Mouse (Mus musculus) gastrocnemius, adult 2 months (tissue): ENCODE measurements around the gene Brca2. TPM values are rescaled to one million over a fixed set of nuclear protein-coding genes. Genes with fewer than 3 reads are reported as not detected.

ENCODE experiments used
- DNase-seq: peaks from one replicate; pipeline ENCODE4 v3.0.0; 2022
- H3K27ac ChIP-seq: fragments of 200-600 bp; 2 replicates; pipeline ENCODE4 v1.8.1; 2022; ENCODE audit warnings: mild to moderate bottlenecking
- H3K4me3 ChIP-seq: fragments of 200-600 bp; 2 replicates; pipeline ENCODE4 v1.8.1; 2022; ENCODE audit warnings: mild to moderate bottlenecking, moderate library complexity
- CTCF ChIP-seq: fragments of 200-600 bp; IDR thresholded peaks from 2 replicates; pipeline ENCODE4 v1.8.1; 2022; ENCODE audit warnings: antibody characterized with exemption, mild to moderate bottlenecking, moderate library complexity
- intact Hi-C: fragments of 180-260 bp; cut with DNase I; formaldehyde crosslinking; loops from one replicate; pipeline ENCODE4 v1.15.1; 2025
- total RNA-seq, 2 experiments: library from RNA; stranded (reverse); gene quantifications; 2 replicates each; pipeline ENCODE4 v1.2.3; 2021

The Brca2 gene
- total RNA-seq, 2 experiments from 2014 or later: 0.61 to 0.95 TPM

DNA sequence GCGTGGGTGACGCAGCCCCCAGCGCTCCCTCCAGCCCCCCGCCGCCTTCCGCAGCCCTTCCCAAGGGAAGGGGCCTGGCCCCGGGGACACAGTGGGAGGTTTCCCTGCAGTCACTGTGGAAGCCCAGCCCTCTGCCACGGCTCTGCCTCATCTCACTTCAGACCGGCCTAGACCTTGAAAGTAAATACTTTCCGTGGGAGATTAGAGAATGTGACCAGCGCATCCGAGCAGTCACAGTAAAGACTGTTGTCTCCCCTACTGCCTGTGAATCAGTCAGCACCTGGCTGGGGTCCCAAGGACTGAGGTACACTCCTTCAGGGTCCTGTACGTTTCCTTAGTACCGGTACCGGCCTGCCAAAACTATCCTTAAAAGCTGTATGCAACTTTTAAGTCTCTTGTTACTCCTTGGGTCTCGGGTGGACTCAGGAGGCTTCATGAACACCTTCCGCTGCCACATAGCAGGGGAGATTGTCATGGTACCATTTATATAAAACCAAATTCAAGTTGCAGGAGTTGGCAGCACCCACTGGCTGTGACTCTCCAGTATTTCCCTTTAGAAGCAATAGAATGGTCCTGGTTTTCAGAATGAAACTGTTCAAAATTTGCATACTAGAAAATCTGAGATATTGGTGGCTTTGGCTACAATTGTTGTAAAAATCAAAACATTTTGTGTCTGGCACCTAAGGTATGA is 72.4 kb downstream of the Brca2 start:
- intact Hi-C loops: no loop called here
- Histone ChIP-seq H3K4me3 (peak overlapping the region; percentile 82), H3K27ac (peak overlapping the region; percentile 82)
- no peak for TF ChIP-seq CTCF
- peak; percentile 45 for DNase-seq

DNA sequence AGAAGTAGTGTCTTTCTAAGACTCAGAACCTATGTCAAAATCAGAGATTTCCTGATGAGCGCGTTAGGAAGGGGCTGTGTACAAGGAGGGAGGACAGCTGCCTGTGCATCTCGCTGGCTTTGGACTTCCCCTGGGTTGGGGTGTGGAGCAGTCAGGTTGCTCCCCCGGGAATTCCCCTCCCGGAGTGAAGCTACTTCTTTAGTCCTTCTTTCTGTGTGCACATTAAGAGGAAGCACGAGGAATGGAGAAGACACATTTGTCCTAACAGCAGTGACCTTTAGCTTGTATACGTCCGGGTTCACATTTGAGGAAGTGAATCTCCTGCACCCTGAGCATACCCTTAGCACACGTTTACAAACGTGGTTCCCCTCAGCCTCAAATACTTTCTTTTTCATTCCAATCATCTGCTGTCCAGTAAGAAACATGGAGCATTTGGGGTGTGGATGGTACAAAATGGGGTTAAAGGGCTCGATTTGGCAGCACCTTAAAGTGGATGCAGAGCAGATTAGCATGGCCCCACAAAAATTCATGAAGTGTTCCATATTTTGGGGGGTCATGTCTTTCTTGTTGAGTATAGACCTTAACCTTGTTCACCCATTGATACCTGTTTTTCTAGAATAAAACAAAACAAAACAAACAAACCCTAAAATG is 73.1 kb downstream of the Brca2 start:
- no peak for TF ChIP-seq CTCF
- intact Hi-C loops: no loop called here
- no peak for DNase-seq
- no peak overlapping the region for H3K27ac ChIP-seq
- H3K4me3 ChIP-seq: peak overlapping the region; percentile 9; the same call in 1 of the 2 replicates

DNA sequence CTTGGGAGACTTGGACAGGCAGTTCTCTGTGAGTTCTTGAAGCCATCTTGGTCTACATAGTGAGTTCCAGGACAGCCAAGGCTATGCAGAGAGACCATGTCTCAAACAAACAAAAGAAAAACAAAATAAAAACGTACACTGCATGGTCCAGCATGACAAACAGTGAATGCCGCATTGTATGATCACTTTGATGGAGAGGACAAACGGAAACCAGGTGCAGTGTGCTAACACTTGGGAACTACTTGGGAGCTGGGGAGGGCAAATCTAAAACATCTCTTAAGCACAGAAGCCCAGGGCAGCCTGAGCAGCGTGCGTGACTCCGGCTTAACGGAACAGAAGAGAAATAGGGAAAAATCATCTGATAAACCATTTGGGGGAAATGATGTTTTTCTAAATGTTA is 74.7 kb downstream of the Brca2 start, which contains the start of gene N4bp2l1:
Gene N4bp2l1 (minus strand): TSS at position 101 of the 400 bp plus-strand sequence.
- intact Hi-C loops: no loop called here
- no peak within 1 kb of the TSS for H3K27ac ChIP-seq
- no peak within 1 kb of the TSS for H3K4me3 ChIP-seq
- TF ChIP-seq CTCF: no peak
- no peak for DNase-seq

DNA sequence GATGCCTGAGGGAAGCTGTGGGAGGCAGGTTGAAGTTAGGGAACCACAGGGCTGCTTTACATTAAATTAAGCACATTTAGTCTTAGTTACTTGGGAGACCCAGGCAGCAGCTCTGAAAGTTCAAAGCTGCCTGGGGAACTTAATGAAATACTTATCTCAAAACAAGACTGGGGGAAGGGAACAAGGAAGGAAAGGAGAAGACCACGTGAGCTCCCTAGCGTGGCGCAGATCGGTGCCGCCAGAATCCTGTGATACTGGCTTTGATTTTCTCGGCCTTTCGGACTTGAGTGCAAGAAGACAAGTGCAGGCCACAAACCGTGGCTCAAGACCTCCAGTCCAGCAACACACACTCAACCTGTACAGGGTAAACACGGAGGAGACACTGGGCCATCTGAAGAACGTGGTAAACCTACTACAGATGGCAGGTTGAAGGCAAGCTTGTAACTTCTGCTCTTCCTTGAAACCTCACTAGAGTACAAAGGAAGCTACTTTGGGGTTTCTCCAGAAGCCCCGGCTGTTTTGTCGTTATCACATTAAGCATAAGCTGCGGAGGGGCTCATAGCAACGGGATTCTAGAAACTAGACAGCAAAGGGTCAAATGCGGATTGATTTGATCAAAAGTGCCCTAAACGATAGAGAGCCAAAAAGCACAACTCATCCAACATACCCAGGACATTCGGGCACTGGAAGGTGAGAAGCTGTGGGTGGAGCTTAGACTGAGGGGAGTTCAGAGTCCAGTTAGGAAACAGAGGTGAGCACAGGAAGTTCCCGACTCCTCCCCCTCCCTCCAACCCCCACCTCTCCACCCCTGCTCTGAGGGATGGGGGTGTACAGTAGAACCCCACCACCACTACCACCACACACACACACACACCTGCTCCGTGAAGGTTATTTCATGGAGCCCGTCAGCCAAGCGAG is 76.0 kb downstream of the Brca2 start:
- no peak for TF ChIP-seq CTCF
- intact Hi-C loops: no loop called here
- Histone ChIP-seq H3K4me3 (no peak overlapping the region), H3K27ac (no peak overlapping the region)
- no peak for DNase-seq

DNA sequence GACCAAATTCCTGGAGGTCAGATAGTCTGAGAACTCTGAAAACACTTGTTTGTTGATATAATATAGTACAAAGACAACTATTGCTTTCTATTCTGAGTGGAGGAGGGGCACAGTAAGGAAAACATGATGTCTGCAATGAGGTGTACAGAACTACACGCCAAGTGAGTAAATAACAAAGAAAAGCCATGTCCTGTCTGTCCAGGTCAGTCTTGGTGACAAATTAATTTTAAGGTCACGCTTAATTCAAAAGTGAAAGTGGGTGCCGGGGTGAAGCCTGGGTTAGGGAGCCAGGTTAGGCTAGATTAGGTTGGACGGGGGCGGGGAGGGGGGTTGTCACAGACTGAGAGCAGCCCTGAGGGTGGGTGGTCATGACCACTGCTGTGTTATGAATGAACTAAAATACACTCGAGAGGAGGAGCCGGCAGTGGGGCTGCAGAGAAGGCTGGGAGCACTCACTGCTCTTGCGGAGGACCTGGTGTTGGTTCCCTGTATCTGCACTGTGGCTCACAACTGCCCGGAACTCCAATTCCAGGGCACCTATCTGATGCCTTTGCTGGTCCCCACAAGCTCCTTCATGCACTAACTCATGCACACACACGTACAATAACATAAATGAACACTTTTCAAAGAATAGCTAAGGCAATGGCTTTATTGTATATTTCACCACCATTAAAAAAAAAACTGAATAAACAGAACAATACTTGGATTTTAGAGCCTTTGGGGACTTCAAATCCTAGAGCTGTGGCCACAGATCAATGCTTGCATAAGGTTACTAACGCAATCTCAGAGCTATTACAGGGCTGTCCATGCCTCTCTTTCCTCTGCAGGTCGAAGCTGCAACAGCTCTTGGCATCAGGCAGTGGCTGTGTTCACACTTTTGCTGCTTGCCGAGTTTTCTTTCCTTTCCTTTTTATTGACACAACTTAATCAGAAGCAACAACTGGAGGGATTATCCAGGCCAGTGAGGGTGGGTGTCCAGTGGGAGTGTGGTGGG is 77.2 kb downstream of the Brca2 start:
- TF ChIP-seq CTCF: no peak
- intact Hi-C loops: no loop called here

DNA sequence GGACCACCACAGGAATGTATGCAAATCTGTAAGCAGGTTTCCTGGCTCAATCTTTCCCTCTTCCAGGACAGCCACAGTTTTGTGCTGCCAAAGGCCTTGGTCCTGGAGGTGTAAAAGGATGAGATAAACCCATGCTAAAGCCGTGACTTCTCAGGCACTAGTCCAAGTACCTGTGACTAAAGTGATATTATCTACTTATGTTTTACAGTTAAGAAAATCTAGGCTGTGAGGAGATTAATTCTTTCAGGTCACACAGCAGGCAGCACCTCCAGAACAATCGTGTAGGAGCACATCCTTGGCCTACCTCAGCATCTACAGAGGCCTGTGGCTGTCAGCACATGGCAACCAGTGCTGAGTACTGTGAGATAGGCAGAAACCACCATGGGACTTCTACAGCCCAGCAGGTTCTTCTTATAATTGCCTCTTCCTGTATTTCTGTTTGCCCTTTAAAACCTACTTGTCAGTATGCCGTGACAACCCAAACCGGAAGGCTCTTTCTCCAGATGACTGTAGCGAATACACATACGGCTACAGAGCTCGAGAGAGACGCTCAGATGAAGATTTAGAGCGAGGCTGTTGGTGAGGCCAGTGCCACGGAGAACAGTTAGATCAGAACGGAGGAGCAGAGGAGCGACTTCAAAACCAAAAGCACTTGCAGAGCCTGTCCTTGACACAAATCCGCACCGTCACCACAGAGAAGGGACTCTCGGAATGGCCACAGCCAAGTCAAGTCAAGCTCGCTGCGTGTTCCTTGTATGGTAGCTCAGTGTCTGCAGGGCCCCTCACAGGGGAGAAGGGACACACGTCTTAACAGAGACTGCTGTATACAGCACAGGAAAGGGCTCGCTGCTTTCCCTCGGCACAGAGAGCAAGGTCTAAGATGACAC is 78.4 kb downstream of the Brca2 start:
- H3K4me3 ChIP-seq: peak overlapping the region; percentile 47
- intact Hi-C loops: no loop called here
- no peak for TF ChIP-seq CTCF
- H3K27ac ChIP-seq: peak overlapping the region; percentile 49
- no peak for DNase-seq

More for the DNA sequence above, 77.2 kb downstream of the Brca2 start:
- Histone ChIP-seq H3K4me3 (0 out of 2 replicates have a peak overlapping the region, but pooled peaks have one; percentile 5), H3K27ac (no peak overlapping the region)
- no peak for DNase-seq

DNA sequence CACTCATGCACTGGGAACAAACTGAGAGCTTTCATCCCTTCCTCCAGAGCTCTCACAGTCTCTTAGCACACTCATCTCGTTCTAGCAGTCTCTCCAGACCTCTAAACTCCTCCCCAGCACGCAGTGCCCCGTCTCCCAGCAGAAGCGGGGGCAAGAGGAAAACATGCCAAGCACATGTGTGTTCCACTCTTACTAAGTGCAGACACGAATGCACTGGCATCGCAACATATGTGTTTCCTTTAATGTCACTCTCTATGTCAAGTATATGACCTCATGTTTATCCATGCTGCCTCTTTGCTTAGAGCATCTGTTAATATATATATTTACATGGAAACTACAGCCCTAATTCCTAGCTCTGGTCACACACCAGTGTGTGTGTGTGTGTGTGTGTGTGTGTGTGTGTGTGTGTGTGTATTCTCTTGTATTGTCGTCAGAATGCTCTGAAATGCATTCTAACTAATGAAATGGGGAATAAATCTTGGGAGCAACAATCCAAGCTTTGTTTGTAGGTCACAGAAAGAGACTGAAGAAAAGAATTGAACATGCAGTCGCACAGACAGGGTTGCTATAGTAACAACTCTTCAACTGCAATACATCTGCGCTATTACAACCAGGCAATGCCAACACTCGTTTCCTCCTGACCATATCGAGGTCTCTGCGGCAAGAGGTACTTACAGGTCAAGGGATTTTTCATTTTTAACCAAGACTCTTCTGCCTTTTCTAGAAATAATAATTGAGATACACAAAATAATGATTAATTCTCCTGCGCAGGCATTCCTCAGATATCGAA is 79.2 kb downstream of the Brca2 start:
- no peak for TF ChIP-seq CTCF
- Histone ChIP-seq H3K27ac (peak overlapping the region; percentile 49; the same call in 1 of the 2 replicates), H3K4me3 (peak overlapping the region; percentile 47)
- DNase-seq: no peak
- intact Hi-C loops: no loop called here

DNA sequence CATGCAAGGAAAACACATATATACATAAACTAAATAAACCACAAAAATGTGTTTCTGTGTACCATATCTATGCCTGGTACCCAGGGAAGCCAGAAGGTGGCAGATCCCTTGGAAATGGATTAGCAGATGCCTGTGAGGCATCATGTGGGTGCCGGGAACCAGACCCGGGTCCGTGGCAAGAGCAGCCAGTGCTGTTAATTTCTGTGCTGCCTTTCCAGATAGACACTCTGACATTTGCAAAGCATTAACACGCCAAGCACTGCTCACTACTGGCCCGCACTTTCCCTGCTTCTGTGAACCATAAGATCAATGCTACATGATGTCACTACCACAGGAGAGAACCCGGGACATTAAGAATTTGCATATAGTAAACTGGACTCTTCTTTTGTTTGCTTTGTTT is 83.7 kb downstream of the Brca2 start:
- DNase-seq: no peak
- Histone ChIP-seq H3K27ac (no peak overlapping the region), H3K4me3 (no peak overlapping the region)
- intact Hi-C loops: no loop called here
- no peak for TF ChIP-seq CTCF

DNA sequence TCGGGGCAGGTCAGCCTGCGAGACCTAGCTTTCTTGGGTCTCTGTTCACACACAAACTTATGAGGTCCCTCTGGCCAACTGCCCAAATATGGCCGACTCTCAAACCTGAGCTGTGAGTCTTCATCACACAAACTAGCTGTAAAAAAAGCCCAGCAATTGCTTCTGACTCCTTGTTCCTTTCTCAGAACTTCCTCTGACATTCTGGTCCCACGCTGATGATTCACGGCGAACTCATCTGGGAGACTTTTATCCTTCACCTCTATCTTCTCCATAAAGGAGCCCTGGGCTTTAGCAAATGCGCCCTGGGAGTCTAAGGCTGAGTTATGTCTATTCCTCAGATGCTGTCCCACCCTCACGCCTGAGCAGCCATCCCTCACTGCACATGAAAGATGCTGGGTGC is 85.2 kb downstream of the Brca2 start:
- intact Hi-C loops: no loop called here
- TF ChIP-seq CTCF: no peak
- DNase-seq: no peak
- no peak overlapping the region for H3K4me3 ChIP-seq
- no peak overlapping the region for H3K27ac ChIP-seq

DNA sequence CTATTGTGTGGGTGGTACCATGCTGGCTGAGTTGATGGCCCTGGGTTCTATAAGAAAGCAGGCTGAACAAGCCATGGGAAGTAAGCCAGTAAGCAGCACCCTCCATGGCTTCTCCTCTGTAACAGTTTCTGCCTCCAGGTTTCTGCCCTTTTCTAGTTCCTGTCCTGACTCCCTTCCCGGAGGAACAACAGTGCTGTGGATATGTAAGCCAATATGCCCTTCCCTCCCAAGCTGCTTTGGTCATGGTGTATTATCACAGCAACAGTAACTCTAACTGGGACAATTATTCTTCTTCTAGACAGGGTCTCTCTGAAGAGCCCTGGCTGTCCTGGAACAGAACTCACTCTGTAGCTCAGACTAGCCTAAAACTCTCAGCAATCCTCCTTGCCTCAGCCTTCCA is 88.7 kb downstream of the Brca2 start:
- no peak overlapping the region for H3K27ac ChIP-seq
- DNase-seq: no peak
- TF ChIP-seq CTCF: no peak
- H3K4me3 ChIP-seq: no peak overlapping the region
- intact Hi-C loops: no loop called here
